Comparison of ENCODE assay signal across 18 mouse cellular contexts in genomic region chr10:31535046-31535445, GRCm38 (mm10).
"Had no signal": no experiment of that assay in that cellular context is flagged by ENCODE, and none has a peak within 500 bp of the region (broad histone marks: within the 10 kb centered on the region; RNA-seq: fewer than 3 reads in every experiment).

No protein-coding gene starts in this region.

- H3K4me2 ChIP-seq: lung, embryonic 15.5 days; midbrain, embryonic 11.5 days; midbrain, embryonic 13.5 days; midbrain, embryonic 15.5 days; neural tube, embryonic 12.5 days had no signal

- H3K9me3 ChIP-seq: lung, embryonic 15.5 days; megakaryocyte, embryonic 14.5 days; midbrain, embryonic 13.5 days; midbrain, embryonic 15.5 days; neural tube, embryonic 12.5 days had no signal

- DNase-seq: lung, adult 18-20 months; lung, postnatal 14 days; lung, postnatal 36 days; right cerebral cortex, postnatal 25 days; right cerebral cortex, postnatal 4 days; spleen, adult 18-20 months; thymus, adult 2 months; thymus, postnatal 25 days; thymus, postnatal 4 days had no signal

- H3K4me3 ChIP-seq: lung, embryonic 15.5 days; megakaryocyte, embryonic 14.5 days; midbrain, embryonic 13.5 days; midbrain, embryonic 15.5 days; neural tube, embryonic 12.5 days had no signal

- H3K27me3 ChIP-seq: lung, embryonic 15.5 days; megakaryocyte, embryonic 14.5 days; midbrain, embryonic 13.5 days; midbrain, embryonic 15.5 days; neural tube, embryonic 12.5 days had no signal

- H3K4me1 ChIP-seq: lung, embryonic 15.5 days; midbrain, embryonic 13.5 days; midbrain, embryonic 15.5 days; neural tube, embryonic 12.5 days had no signal

- H3K27ac ChIP-seq: liver, embryonic 14.5 days; lung, embryonic 15.5 days; macrophage; midbrain, embryonic 13.5 days; midbrain, embryonic 15.5 days; neural tube, embryonic 12.5 days had no signal

- H3K36me3 ChIP-seq: lung, embryonic 15.5 days; midbrain, embryonic 13.5 days; midbrain, embryonic 15.5 days had no signal

- ATAC-seq: lung, postnatal 0 days; midbrain, embryonic 13.5 days; midbrain, embryonic 15.5 days had no signal

- H3K9ac ChIP-seq: liver, embryonic 14.5 days; lung, embryonic 15.5 days; midbrain, embryonic 13.5 days; midbrain, embryonic 15.5 days; neural tube, embryonic 12.5 days had no signal
